Mouse (Mus musculus) cerebellum, postnatal 36 days (tissue): ENCODE measurements around the gene Gadd45b.

Source experiments
- DNase-seq, 2 experiments: peaks; one replicate each; pipeline ENCODE4 v3.0.0; 2021 to 2022; ENCODE audit warnings: mixed read lengths in 2 of 2

Gadd45b gene

DNA sequence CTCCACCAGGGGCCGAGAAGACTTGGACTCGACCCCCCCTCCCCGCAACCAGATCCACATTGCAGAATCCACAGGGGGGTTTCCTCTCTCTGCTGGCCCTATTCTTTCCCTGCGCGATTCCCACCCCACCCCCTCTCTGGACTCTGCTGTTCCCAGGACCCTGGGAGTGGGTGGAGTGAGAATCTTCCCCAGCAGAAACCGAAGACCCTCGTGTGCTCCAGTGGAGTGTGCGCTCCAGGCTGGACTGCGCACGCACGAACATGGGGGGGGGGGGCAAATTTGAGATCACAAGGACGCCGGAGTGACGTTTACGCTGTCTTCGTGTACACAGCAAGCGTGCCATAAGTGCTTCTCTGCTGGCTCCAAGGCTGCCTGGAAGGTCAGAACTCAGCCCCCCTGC, 5.8 kb downstream of the Gadd45b start:
- no peak for DNase-seq

DNA sequence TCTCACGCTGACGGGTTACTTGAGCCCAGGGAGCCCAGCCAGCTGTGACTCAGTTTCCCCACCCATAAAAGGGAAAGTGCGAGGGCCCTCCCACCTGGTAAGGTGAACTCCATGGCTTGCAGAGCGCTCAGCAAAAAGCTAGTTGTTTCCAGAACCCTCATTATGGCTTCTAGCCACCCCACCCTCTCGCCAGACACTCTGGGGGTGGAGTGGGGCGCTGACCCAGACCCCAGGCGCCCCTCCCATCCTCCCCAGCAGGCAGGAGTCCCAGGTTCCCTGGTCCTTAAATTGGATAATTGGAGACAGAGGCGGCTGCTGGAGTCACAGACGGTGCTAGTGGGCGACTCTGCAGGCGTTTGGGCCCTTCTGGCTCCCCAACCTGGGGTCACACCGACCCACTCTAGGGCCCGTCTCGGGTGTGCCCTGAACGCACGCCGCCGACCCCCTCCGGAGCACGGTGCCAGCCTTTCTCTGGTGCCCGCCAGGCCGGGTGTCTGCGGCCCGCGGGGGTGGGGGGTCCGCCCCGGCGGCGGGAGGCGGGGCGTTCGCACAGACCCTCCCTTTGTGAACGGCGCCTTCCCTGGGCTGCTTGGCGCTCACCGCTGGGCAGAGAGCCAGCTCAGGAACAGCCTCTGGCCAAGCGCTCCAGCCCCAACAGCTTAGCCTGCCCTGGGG, 6.4 kb downstream of the Gadd45b start:
- peak; percentile 58 to 72 for DNase-seq

DNA sequence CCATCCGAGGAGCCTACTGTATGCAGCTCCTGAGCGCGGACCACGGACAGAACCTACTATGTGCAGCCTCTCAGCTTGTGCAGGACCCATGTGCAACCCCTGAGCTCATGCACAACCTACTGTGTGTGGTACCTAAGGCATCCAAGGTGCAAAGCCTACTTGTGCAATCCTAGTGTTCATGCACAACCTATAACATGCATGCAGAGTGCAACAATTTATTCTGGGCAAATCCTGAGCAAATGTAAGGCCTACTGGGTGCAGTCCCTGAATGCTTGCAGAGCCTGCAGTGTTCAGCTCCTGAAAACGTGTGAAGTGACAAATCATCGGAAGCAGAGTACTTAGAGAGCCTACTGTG, 6.9 kb downstream of the Gadd45b start:
- no peak for DNase-seq

DNA sequence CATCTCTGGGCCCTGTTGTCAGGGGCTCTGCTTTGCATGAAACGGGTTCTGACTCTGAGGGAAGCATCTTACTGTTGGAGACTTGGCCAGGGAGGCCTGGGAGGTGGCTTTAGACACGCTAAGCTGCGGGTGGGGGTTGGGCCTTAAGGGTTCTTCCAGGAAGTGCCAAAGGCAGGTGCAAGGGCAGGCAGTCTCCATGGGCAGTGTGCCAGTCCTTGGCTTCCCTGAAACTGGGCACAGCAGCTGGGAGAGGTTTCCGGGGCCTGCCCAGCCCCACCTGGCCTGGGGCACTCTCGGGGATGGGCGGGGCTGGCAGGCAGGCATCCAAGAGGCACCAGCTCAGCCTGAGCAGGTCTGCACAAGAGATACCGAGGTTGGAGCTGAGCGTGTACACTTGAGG, 7.8 kb downstream of the Gadd45b start:
- peak in 1 of 2 experiments; percentile 43 for DNase-seq

DNA sequence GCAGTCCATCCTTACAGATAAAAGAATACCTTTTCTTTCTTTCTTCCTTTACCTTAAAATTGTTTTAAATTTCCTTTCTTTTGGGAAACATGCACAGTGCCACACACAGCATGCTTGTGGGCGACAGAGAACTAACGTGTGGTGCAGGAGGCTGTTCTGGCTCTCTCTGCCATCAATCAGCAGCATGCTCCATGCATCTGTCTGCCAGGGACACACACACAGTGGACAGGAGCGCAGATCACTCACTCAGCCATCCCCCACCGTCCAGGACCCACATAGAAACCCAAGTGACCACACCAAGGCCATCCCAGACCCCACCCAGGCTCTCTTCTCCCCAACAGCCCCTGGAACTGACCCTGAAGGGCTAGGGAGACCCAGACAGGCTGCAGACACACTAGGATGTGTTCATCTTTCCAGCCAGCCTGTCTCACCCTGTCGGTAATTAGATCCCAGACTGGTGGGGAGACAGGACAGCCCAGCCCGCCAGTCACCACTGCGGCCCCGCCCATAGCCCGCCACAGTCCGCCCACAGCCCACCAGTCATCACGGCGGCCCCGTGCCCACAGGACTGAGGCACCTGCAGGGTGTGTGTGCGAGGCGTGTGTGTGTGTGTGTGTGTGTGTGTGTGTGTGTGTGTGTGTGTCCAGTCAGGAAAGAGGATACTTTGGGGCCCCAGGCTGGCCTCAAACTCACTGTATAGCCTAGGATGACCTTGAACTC, 9.1 kb downstream of the Gadd45b start:
- DNase-seq, result no peak

DNA sequence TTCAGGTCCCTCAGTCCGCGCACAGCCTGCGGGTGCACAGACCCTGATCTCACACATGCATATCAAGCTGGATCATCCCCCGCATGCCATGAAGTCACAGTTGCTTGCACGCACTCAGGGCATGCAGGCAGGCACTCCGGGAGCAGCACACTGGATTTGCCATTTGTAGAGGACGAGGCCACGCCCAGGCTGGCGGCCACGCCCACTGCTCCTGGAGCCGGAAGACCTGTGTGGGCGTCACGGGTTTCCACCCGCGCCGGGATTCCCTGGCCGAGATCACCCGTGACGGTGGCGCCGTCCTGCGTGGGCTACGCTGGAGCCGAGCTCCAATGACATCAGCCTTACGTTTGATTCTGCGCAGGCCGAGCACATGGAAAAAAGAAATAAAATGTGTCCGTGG, 9.8 kb downstream of the Gadd45b start:
- peak; percentile 72 to 77 for DNase-seq

DNA sequence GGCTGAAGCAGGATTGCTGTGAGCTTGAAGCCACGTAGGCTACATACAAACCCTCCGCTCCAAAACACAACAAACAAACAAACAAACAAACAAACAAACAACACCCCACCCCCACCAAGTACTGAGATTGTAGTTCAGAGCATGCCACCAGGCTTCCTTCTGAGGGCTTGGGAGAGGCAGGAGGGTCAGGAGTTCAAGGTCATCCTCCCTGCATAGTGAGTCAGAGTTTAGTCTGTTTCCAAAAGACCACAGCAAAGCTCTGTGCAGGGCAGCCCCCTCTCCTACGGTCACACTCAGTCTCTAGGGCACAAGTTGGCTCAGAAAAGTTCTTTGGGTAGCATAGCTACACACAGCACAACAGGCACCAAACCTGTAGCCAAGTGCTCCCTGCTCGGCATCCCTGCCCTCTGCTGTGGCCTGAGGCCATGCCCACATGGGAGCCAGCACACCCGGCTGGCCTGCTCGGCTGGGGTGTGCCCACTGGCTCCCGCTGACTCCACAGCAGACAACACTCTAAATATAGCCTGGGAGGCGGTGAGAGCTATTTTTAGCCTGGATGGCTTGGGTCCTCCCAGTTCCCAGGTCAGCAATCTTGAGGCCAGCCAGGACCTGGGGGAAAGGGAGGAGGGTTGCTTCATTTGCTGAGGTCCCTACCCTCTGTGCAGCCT, 10.6 kb downstream of the Gadd45b start:
- no peak for DNase-seq

DNA sequence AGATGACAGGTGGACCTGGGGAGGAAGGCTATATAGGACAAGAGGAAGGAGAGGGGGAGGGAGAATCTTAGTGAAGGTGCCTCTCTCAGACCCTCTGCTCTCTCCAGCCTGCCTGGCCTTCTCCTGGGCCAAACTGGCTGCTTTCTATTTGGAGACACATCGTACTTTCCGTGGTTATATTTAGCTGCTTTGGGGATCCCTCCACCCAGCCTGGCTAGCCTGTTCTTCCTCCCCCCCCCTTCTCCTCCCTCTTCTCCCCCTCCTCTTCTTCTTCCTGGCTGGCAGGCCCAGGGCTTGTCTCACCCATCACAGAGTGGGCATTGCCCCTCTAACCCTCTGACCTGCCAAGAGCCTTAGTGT, 11.1 kb downstream of the Gadd45b start:
- no peak for DNase-seq

DNA sequence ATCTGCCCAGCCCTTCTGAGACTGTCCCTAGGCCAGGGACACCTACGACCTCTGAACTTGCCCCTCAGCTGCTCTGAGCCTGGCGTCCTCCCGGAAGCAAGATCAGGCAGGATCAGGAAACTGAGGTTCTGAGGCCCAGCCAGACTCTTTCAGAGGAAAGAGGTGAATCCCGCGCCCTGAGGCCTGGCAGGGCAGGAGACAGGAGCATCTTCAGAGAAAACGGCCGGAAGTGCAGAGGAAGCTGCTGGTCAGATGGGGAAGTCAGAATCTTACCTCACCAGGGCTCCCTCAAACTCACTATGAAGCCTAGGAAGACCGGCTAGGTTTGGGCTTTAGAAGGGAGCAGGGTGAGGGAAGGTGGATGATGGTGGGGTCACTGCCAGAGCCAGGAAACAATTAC, 13.0 kb downstream of the Gadd45b start:
- DNase-seq, result no peak

DNA sequence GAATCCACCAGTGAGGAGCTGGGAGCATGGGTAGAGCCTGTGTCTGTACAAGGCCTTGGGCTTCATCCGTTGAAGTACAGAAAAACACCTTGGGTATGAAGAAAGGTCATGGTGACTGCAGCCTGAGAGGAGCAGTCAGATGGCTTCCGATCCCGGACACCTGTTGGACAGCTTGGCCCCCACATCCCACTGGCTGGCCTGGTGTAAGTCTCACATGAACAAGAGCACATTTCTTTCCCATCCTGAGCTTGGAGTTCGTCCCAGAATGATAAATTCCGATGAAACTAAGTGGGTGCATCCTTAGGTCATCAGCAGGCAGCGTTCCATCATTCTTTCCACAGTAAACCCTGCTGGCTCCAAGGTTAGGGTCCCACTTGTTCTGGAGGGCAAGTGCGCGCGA, 13.8 kb downstream of the Gadd45b start:
- no peak for DNase-seq

DNA sequence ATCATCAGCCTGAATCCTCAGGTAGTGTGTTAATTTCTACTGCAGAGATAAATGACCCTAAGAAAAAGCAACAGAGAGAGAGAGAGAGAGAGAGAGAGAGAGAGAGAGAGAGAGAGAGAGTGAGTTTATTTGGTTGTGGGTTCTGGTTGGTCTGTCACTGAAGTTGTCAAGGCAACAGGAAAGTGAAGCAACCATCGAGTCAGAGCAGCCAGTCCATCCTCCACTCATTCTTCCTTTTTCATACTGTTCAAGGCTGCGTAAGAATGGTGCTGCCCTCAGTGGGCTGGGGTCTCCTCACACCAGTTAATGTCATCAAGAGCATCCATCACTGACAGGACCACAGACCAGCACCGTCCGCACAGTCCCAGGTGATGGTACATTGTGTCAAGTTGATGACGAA, 14.4 kb downstream of the Gadd45b start:
- DNase-seq, result no peak

DNA sequence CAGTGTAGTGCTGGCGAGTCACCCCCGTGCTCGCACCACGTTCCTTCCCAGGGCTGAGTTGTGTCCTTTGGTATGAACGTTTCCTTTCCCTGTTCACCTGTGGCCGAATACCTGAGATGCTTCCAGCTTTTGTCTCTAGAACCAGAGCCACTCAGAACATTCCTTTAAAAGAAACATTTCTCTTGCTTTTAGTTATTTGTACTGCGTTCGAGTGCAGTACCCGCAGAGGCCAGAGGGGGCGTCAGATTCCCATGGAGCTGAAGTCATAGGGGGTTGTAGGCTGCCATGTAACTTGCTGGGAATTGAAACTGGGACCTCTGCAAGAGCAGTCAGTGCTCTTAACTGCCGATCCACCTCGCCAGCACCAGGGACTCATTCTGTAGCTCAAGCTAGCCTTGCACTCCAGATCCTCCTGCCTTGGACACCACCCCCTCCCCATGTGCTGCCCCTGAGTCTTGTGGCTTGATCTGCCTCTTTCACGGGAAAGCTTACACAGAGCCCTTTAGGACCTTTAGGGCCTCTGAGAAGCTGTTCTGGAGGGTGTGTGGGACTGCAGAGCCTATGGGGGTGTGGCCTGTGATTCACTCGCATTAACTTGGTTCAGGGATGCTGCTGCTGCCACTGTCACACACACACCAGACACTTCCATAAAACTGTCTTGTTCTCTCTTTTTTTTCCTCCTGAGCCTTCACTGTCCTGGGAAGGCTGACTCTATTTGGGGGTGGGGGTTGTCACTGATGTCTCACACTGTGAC, 17.0 kb downstream of the Gadd45b start:
- no peak for DNase-seq

DNA sequence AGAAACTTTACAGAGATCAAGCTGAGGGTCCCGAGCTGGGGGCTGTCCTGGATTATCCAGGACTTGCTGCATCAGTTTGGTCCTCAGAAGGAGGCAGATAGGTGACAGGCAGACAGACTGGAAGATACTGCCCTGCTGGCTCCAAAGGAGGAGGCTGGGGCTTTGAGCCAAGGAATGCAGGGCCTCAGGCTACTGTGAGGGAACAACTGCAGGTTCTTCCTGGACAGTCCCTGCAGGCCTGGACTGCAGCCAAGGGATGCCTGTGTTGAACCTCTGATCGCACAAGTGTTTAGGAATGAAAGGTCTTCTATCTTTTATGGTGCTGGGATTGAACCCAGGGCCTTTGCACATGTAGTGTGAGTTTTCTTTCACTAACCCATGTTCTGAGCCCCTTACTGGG, 17.9 kb downstream of the Gadd45b start:
- peak; percentile 36 for DNase-seq

DNA sequence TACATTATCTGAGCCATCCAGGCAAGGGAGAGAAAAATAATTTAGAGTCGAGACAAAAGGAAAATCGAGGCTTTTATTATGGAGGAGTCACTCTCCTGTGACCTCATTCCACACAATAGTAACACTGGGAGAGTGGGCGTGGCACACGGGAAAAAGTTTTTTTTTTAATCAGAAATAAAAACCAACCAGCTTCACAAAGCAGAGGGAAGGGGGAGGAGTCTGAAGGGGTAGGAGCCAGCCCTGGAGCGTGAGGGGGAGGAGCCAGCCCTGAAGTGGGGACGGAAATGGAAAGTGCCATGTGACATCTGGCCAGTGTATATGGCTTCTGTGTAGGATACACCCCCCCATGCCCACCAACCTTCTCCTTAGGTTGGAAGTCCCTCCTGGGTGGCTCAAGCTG, 18.7 kb downstream of the Gadd45b start:
- DNase-seq, result no peak

DNA sequence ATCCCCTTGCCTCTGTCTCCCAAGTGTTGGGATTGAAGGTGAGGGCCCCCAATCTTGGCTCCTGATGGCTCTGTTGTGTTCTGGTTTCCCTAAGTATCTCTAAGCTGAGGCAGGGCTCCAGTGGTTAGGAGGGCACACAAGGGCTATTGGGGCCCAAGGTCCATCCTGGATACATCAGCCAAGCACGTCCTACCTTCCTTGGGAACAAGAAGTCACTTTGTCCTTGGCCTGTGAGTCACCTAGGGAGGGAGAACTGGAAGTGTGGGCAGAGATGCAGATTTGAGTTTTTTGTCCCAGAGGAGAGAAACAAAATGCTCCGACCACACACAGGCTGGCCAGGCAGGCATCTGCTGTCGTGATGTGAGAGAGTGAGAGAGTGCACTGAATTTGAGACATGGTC, 19.2 kb downstream of the Gadd45b start:
- no peak for DNase-seq

DNA sequence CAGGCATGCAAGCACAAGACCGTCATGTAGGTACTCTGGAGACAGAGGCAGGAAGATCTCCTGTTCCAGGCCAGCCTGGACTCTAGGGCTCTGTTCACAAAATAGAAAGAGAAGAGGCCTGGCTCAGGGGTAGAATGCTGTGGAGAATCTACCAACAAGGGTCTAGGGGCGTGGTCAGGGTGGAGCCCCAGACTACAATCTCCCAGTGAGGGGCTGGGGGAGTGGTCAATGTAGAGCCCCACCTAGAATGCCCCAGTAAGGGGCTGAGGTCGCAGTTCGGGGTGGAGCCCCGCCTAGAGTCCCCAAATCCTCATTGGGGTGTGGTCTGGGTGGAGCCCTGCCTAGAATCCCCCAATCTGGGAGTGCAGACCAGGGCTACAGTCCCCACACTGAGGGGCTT, 20.4 kb downstream of the Gadd45b start:
- no peak for DNase-seq

DNA sequence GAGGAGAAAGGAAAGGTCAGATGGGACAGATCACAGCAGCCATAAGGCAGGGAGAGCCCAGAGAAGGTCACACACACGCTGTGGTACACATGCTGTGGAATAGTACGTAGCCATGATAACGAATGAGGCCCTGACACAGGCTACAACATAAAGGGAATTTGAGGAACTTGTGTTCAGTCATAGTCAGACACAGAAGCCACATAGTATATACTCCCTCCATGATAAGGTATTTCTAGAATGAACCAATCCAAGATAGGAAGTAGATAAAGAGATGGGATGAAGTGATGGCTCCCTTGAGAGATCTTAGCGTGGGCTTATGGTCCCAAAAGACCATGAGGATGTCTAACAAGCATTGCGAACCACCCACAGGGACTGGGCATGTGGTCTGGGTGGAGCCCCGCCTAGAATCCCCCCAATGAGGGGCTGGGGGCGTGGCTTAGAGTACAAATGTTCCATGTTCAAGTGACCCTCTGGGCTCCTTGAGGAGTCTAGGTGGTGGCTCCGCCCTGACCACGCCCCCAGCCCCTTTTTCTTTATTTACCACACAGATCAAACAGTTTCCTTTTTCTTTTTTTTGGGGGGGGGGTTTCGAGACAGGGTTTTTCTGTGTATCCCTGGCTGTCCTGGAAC, 22.0 kb downstream of the Gadd45b start:
- DNase-seq, result no peak

DNA sequence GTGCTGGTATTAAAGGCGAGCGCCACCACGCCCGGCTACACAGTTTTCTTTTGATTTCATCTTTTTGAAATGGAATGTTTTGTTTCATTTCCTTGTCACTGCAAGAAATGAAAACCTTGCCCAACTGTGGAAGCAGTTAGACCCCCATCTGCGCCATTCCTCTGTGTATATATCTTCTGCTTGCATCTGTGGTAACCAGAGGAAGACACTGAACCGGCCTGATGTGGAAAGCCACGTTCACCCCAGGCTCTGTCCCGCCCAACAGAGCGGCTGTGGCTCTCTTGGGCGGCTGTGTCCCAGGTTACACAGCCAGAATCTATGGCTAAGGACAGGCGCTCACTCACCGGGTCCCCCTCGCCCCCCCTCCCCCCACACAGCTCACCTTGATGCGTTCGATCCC, 22.6 kb downstream of the Gadd45b start:
- no peak for DNase-seq

DNA sequence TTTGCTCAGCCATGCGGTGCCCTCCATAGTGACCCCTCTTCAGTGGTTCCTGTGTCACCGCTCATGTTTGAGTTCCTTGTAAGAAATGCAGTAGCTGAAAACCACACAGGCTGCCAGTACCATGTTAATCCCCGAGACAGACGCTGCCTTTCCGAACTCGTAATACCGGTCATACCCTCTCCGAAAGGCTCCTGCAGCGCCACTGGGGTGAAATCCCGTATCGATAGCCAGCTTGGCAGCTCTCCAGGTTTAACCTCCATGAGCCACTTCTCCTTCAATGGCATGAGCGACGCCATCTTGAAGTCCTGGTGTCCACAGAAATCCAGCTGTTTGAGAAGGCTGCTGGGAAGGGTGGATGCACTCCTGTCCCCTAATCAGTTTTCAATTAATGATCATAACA, 24.5 kb downstream of the Gadd45b start:
- DNase-seq, result no peak

DNA sequence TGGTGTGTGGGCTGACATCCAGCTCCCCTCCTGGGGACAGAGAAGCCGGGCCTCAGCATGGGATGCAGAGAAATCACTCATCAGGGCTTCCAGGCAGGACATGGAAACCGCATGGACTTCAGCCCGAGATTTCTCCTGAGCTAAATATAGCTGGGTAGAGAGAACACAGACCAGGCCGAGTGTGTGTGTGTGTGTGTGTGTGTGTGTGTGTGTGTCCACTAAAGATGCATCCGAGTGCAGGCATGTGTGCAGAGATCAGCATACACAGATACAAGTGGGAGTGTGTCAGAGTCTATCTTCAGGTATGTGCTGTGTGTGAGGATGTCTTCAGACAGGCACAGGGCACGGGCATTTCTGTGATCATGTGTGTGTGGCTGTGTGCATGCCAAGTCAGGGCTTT, 25.0 kb downstream of the Gadd45b start:
- peak in 1 of 2 experiments; percentile 35 for DNase-seq

DNA sequence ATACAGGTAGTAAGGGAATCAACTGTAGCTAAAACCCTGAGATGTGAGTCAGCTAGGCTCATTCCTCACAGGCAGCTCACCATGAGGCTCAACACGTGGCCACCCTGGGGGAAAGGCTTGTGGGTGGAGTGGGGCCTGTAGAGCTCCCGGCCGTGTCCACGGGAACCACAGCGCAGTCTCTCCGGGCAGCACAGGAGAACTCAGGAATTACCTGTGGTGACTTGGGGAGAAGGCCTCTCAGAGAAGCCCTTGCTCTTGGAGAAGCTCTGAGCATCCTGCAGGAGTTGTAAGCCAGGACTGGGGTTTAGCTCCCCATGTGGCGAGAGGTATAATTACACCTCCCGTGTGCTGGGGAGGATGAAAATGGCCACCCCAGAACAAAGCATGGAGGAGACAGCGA, 25.7 kb downstream of the Gadd45b start:
- peak; percentile 73 to 77 for DNase-seq

DNA sequence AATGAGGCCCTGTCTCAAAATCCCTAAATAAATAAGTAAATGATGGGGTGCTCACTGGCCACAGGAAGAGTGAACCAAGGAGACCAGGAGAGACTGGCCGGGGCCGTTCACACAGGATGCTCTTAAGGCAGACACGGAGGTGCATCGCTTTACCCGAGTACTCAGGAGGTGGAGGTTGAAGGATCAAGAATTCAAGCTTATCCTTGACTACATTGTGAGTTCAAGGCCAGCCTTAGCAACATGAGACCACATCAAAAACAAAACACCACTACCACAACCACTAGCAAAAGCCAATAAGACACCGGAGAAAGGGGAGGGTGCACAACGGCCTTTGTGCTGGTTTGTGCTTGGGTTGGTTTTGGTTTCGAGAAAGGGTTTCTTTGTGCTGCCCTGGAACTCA, 26.5 kb downstream of the Gadd45b start:
- DNase-seq, result no peak

DNA sequence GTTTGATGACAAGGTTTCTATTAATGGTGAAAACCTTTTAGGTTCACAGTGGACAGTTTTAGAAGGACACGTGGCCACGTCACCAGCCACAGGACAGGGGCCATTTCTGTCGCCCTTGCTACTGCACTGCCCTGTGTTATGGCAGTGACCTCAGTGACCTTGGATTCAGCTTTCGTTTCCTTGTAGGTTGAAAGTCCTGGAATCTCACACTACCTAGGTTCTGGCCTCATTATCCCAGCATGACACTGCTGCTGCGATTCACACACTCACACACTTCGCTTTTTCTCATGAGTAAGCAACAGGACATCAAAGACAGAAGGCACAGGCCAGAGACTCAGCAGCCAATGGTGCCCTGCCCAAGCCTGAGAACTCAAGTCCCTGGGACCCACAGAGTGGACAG, 27.0 kb downstream of the Gadd45b start:
- DNase-seq, result no peak
